Mouse (Mus musculus): ENCODE results near the gene Gm19426. TPM values are rescaled to one million over a fixed set of nuclear protein-coding genes. Genes with fewer than 3 reads are reported as not detected.
"Not testable (repeated sequence)": the region's sequence is repeated elsewhere in the genome, so short reads cannot be mapped to it uniquely, and the experiment has no call there.

The Gm19426 gene
- polyA plus RNA-seq, 1 experiment from 2014 or later: 2.2 TPM

GRCm38 (mm10) chr2:84735346-84735920 lies 8.0 kb downstream of the Gm19426 start:
- Histone ChIP-seq H3K9me3 (replicated peaks) (no peaks in the 10 kb centered on the region), H3K36me3 (peaks cover 48% of the 10 kb centered on the region), H3K27ac (peak overlapping the region; percentile 100), H3K4me2 (peak overlapping the region; percentile 86), H3K27me3 (peaks cover 17% of the 10 kb centered on the region), H3K4me3 (replicated peaks) (peak overlapping the region; percentile 76), H3K9ac (peak overlapping the region; percentile 90), H3K4me1 (replicated peaks) (peaks cover 98% of the 10 kb centered on the region)
- ATAC-seq (ENCODE audit: low read depth) (peak; percentile 92), DNase-seq (peak; percentile 90)
- 5% methylated on average over 7 of the region's 7 CpGs for WGBS (ENCODE audit: insufficient replicate concordance)

DNA sequence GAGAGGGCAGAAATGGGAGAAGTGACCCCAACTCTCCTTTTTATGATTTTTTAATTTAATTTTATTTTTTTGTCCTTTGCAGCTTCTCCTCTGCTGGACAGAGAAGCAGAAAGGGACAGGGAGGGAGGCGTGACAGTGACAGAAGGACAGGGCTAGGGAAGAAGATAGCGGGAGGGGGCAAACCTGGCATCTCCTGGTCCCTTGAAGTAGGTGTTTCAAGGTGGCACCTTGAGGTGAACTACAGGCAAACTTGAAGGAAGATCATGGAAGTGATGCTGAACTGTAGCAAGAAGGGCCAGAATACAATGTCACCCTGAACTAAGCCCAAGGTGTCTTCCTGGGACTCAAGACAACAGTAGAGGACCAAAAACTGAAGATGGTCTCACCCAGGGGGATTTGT lies 8.5 kb downstream of the Gm19426 start:
- Histone ChIP-seq H3K9me3 (replicated peaks) (no peaks in the 10 kb centered on the region), H3K4me2 (peak overlapping the region; percentile 86), H3K9ac (peak overlapping the region; percentile 90), H3K27me3 (peaks cover 17% of the 10 kb centered on the region), H3K4me3 (replicated peaks) (peak overlapping the region; percentile 76), H3K27ac (peak overlapping the region; percentile 100), H3K4me1 (replicated peaks) (peaks cover 98% of the 10 kb centered on the region), H3K36me3 (peaks cover 43% of the 10 kb centered on the region)
- DNase-seq (peak; percentile 36), ATAC-seq (ENCODE audit: low read depth) (peak; percentile 18; the same call in 1 of the 2 replicates)
- WGBS (ENCODE audit: insufficient replicate concordance): 3% methylated on average over 2 of the region's 2 CpGs

GRCm38 (mm10) chr2:84734351-84734864 lies 9.0 kb downstream of the Gm19426 start:
- peaks cover 98% of the 10 kb centered on the region for H3K4me1 ChIP-seq (replicated peaks)
- H3K27me3 ChIP-seq: peaks cover 17% of the 10 kb centered on the region
- ATAC-seq (ENCODE audit: low read depth) (no peak), DNase-seq (no peak)
- peak overlapping the region; percentile 100 for H3K27ac ChIP-seq
- peaks cover 38% of the 10 kb centered on the region for H3K36me3 ChIP-seq
- WGBS (ENCODE audit: insufficient replicate concordance): 2% methylated on average over 11 of the region's 11 CpGs
- peak overlapping the region; percentile 90 for H3K9ac ChIP-seq
- H3K4me3 ChIP-seq (replicated peaks): peak overlapping the region; percentile 76
- no peaks in the 10 kb centered on the region for H3K9me3 ChIP-seq (replicated peaks)
- H3K4me2 ChIP-seq: peak overlapping the region; percentile 86

DNA sequence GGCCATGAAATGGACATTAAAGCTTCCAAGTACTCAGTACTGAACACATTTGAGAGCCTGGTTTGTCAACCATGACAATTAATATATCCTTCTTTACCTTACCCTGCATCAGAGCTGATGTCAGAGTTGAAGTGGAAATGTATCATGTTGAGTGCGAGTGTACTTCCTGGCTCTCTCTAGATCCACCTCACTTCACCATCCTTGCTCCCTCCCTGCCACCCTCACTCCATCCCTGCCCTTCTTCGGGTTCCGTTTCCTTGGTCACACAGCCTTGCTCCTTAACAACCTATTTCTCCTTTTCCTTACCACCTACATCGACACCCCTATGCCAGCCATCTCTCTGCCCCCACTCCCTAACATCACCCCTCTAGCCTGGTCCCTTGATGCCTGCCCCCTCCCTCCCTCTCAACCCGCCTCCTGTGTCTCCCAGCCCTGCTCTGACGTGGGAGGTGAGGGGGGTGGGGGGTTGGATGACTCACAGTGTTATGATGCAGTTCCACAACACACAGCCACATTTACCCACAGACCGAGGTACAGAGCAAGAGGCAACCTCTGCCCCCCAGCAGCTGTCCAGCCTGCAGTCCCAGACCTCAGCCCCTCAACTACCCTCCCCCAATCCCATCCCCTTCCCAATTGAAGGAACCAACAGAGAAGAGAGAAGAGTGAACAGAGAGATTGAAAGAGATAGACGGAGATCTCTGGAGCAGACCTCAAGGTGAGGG lies 9.7 kb downstream of the Gm19426 start, which contains the start of gene Ypel4:
Ypel4 (plus strand) TSS at position 480 of the 722 bp plus-strand sequence.
- peak; percentile 65 for ATAC-seq (ENCODE audit: low read depth)
- Histone ChIP-seq H3K4me3 (replicated peaks) (peak within 1 kb of the TSS; percentile 76), H3K27me3 (peaks cover 16% of the 10 kb centered on the region), H3K9ac (peak within 1 kb of the TSS; percentile 90), H3K4me2 (peak within 1 kb of the TSS; percentile 86), H3K36me3 (peaks cover 31% of the 10 kb centered on the region), H3K27ac (peak within 1 kb of the TSS; percentile 100), H3K9me3 (replicated peaks) (no peaks in the 10 kb centered on the region), H3K4me1 (replicated peaks) (peaks cover 97% of the 10 kb centered on the region)
- WGBS (ENCODE audit: insufficient replicate concordance): 6% methylated on average over 8 of the region's 8 CpGs
- peak; percentile 65 for DNase-seq

DNA sequence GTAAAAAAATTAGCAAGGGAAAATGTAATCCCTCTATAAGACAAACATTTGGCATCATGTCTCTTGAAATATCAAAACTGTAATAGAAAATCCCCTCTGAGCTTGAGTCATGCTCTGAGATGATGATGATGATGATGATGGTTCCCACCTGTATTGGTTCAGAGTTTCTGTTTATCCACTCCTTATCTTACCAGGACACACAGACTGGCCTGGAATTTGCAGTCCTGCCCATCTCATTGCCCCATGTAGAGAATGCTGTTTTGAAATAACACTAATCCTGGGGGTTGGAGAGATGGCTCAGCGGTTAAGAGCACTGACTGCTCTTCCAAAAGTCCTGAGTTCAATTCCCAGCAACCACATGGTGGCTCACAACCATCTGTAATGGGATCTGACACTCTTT lies 11.1 kb downstream of the Gm19426 start:
- Histone ChIP-seq H3K27me3 (peaks cover 10% of the 10 kb centered on the region), H3K27ac (peak overlapping the region; percentile 100), H3K4me3 (replicated peaks) (no peak overlapping the region), H3K9me3 (replicated peaks) (no peaks in the 10 kb centered on the region), H3K4me2 (peak overlapping the region; percentile 86), H3K9ac (peak overlapping the region; percentile 90), H3K4me1 (replicated peaks) (peaks cover 96% of the 10 kb centered on the region), H3K36me3 (peaks cover 18% of the 10 kb centered on the region)
- no peak for DNase-seq
- ATAC-seq (ENCODE audit: low read depth): no peak
- WGBS (ENCODE audit: insufficient replicate concordance): 55% methylated on average over 1 of the region's 1 CpGs

GRCm38 (mm10) chr2:84731206-84731605 lies 12.2 kb downstream of the Gm19426 start:
- Histone ChIP-seq H3K36me3 (peaks cover 7% of the 10 kb centered on the region), H3K4me1 (replicated peaks) (peaks cover 88% of the 10 kb centered on the region), H3K4me2 (no peak overlapping the region), H3K27me3 (no peaks in the 10 kb centered on the region; the same call in 1 of the 2 replicates), H3K9me3 (replicated peaks) (no peaks in the 10 kb centered on the region), H3K4me3 (replicated peaks) (no peak overlapping the region), H3K27ac (peak overlapping the region; percentile 100), H3K9ac (peak overlapping the region; percentile 27; the same call in 1 of the 2 replicates)
- no peak for ATAC-seq (ENCODE audit: low read depth)
- no peak for DNase-seq
- WGBS (ENCODE audit: insufficient replicate concordance): 75% methylated on average over 3 of the region's 3 CpGs

DNA sequence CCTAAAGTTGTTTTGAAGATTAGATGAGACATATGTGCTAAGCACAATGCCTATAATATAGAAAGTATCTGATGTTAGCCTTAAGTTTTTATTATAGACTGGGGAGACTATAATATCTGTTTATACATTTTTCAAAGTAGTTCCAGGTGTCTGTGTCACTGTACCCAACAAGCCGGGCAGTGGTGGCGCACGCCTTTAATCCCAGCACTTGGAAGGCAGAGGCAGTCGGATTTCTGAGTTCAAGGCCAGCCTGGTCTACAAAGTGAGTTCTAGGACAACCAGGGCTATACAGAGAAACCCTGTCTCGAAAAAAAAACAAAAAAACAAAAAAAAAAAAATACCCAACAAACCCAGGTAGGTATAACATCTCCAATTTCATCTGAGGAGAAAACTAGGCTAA lies 15.3 kb downstream of the Gm19426 start:
- not testable (repeated sequence) for DNase-seq; ATAC-seq (ENCODE audit: low read depth); H3K9me3 ChIP-seq (replicated peaks); H3K27me3 ChIP-seq
- peak overlapping the region; percentile 89; the same call in 1 of the 2 replicates for H3K27ac ChIP-seq
- WGBS (ENCODE audit: insufficient replicate concordance): 80% methylated on average over 5 of the region's 5 CpGs
- H3K4me3 ChIP-seq (replicated peaks): peak overlapping the region; percentile 79
- H3K36me3 ChIP-seq: peaks cover 31% of the 10 kb centered on the region
- H3K9ac ChIP-seq: peak overlapping the region; percentile 75; the same call in 1 of the 2 replicates
- peak overlapping the region; percentile 72 for H3K4me2 ChIP-seq
- peaks cover 89% of the 10 kb centered on the region for H3K4me1 ChIP-seq (replicated peaks)

GRCm38 (mm10) chr2:84727172-84727858 lies 16.1 kb downstream of the Gm19426 start, which contains the start of gene Clp1:
Gene Clp1, minus strand, starts transcription at chr2:84727350.
- WGBS (ENCODE audit: insufficient replicate concordance): under 1% methylated on average over 39 of the region's 39 CpGs

GRCm38 (mm10) chr2:84726716-84727115 lies 16.7 kb downstream of the Gm19426 start:
- Histone ChIP-seq H3K27me3 (no peaks in the 10 kb centered on the region), H3K9ac (peak overlapping the region; percentile 83), H3K4me1 (replicated peaks) (peaks cover 81% of the 10 kb centered on the region), H3K4me2 (peak overlapping the region; percentile 83), H3K36me3 (peaks cover 44% of the 10 kb centered on the region), H3K27ac (peak overlapping the region; percentile 80), H3K4me3 (replicated peaks) (peak overlapping the region; percentile 79), H3K9me3 (replicated peaks) (no peaks in the 10 kb centered on the region)
- ATAC-seq (ENCODE audit: low read depth): peak; percentile 30; the same call in 1 of the 2 replicates
- DNase-seq: no peak
- 1% methylated on average over 9 of the region's 9 CpGs for WGBS (ENCODE audit: insufficient replicate concordance)

More at GRCm38 (mm10) chr2:84727172-84727858, 16.1 kb downstream of the Gm19426 start, which contains the start of gene Clp1:
- peak within 1 kb of the TSS; percentile 89 for H3K27ac ChIP-seq
- H3K4me3 ChIP-seq (replicated peaks): peak within 1 kb of the TSS; percentile 79
- DNase-seq (peak; percentile 96), ATAC-seq (ENCODE audit: low read depth) (peak; percentile 93)
- H3K27me3 ChIP-seq: no peaks in the 10 kb centered on the region
- H3K9me3 ChIP-seq (replicated peaks): no peaks in the 10 kb centered on the region
- H3K4me1 ChIP-seq (replicated peaks): peaks cover 81% of the 10 kb centered on the region
- H3K4me2 ChIP-seq: peak within 1 kb of the TSS; percentile 83
- H3K9ac ChIP-seq: peak within 1 kb of the TSS; percentile 83
- peaks cover 38% of the 10 kb centered on the region for H3K36me3 ChIP-seq

DNA sequence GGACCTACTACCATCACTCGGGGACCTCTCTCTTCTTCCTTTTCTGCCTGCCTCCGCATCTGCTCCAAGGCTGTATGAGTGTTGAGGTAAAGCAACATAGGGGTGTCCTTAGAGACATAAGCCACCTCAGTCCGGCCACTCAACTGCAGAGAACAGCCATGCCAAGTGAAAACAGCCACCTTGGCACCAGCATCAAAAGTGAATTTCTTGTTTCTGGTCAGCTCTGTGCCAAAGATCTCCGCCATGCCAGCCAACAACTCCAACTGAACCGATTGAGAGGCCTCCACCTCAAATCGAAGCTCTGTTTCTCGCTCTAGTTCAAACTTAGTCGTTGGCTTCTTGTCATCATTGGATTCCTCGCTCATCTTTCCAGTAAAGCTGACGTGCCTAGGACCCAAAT lies 17.7 kb downstream of the Gm19426 start:
- Histone ChIP-seq H3K27ac (peak overlapping the region; percentile 80), H3K4me3 (replicated peaks) (peak overlapping the region; percentile 79), H3K4me1 (replicated peaks) (peaks cover 81% of the 10 kb centered on the region), H3K4me2 (peak overlapping the region; percentile 83), H3K9me3 (replicated peaks) (no peaks in the 10 kb centered on the region), H3K27me3 (no peaks in the 10 kb centered on the region), H3K36me3 (peaks cover 53% of the 10 kb centered on the region), H3K9ac (peak overlapping the region; percentile 83)
- ATAC-seq (ENCODE audit: low read depth) (no peak), DNase-seq (no peak)
- WGBS (ENCODE audit: insufficient replicate concordance): 86% methylated on average over 10 of the region's 10 CpGs

GRCm38 (mm10) chr2:84723856-84724255 lies 19.6 kb downstream of the Gm19426 start:
- ATAC-seq (ENCODE audit: low read depth) (no peak), DNase-seq (no peak)
- Histone ChIP-seq H3K27ac (no peak overlapping the region), H3K4me3 (replicated peaks) (peak overlapping the region; percentile 79), H3K4me2 (peak overlapping the region; percentile 83), H3K27me3 (no peaks in the 10 kb centered on the region), H3K36me3 (peaks cover 59% of the 10 kb centered on the region), H3K9ac (no peak overlapping the region; the same call in 1 of the 2 replicates), H3K9me3 (replicated peaks) (no peaks in the 10 kb centered on the region), H3K4me1 (replicated peaks) (peaks cover 66% of the 10 kb centered on the region)
- 92% methylated on average over 14 of the region's 14 CpGs for WGBS (ENCODE audit: insufficient replicate concordance)
